Mouse (Mus musculus): ENCODE results near the gene Anapc7. TPM values are rescaled to one million over a fixed set of nuclear protein-coding genes. Genes with fewer than 3 reads are reported as not detected.

Anapc7 gene
- 52.0 and 54.8 TPM in 2 replicates for polyA plus RNA-seq (2016; fragmentation: Nextera tagmentation; extraction: Ambion mirVana)

DNA sequence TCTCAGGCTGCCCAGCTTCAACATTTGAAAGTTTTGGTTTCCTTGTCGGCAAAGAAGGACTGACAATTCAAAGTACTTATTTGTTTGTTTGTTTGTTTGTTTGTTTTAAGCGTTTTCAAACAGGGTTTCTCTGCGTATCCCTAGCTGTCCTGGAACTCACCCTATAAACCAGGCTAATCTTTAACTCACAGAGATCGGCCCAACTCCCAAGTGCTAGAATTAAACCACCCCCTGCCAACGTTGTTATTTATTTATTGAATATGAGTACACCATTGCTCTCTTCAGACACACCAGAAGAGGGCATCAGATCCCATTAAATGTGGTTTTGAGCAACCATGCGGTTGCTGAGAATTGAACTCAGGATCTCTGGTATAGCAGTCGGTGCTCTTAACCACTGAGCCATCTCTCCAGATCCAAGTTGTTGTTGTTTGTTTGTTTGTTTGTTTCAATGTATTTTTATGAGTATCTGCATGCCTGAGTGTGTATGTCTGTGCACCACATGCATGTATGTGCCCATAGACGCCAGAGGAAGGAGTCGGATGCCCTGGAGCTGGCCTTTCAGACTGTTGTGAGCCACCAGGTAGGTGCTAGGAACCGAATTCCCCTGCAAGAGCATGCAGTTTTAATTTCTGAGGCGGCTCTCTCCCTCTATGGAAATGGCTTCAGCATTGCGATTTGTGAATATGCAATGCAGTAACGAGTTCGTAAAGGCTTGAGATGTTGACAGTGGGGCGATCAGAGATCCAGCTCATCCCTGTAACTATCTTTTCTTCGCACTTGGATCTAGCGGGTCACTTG, at the start of gene Anapc7:
Gene Anapc7 (plus strand): TSS at position 423 of the 798 bp plus-strand sequence.
- Histone ChIP-seq H3K4me3 (peak within 1 kb of the TSS; percentile 98), H3K4me1 (replicated peaks) (peaks cover 20% of the 10 kb centered on the region), H3K36me3 (peaks cover 12% of the 10 kb centered on the region), H3K27me3 (ENCODE audit: insufficient read depth, poor library complexity, severe bottlenecking) (no peaks in the 10 kb centered on the region), H3K9me3 (no peaks in the 10 kb centered on the region), H3K27ac (peak within 1 kb of the TSS; percentile 98)
- no peak for DNase-seq (ENCODE audit: low spot score)
- WGBS, result 27% methylated on average over 17 of the region's 17 CpGs

GRCm38 (mm10) chr5:122372192-122372769, 49.2 kb upstream of the Anapc7 start, which contains the start of gene Fam216a:
Gene Fam216a (minus strand): TSS chr5:122372364.
- Histone ChIP-seq H3K36me3 (peaks cover 65% of the 10 kb centered on the region), H3K27ac (peak within 1 kb of the TSS; percentile 97), H3K9me3 (no peaks in the 10 kb centered on the region), H3K4me1 (replicated peaks) (peaks cover 27% of the 10 kb centered on the region), H3K27me3 (ENCODE audit: insufficient read depth, poor library complexity, severe bottlenecking) (no peaks in the 10 kb centered on the region), H3K4me3 (peak within 1 kb of the TSS; percentile 89)
- DNase-seq (ENCODE audit: low spot score), result peak; percentile 100
- WGBS, result under 1% methylated on average over 53 of the region's 53 CpGs

DNA sequence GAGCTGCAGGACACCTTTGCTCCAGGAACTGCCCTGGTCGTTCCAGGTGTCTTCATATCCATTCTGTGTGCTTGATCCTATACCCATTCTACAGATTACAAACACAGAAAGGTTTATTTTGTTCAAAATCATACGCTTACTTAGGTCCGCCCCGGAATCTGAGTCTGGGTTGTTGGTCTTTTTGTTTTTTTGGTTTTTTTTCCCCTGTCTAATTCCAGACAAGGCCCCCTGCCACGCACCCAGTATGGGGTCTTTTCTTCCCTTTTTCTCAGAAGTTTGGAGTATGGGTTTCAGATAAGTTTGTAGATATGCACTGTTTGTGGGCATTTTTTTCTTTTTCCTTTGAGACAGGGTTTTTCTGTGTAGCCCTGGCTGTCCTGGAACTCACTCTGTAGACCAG, 48.6 kb upstream of the Anapc7 start:
- WGBS, result 7% methylated on average over 5 of the region's 5 CpGs
- H3K9me3 ChIP-seq, result no peaks in the 10 kb centered on the region
- H3K27me3 ChIP-seq (ENCODE audit: insufficient read depth, poor library complexity, severe bottlenecking), result no peaks in the 10 kb centered on the region
- peaks cover 27% of the 10 kb centered on the region for H3K4me1 ChIP-seq (replicated peaks)
- peak overlapping the region; percentile 97 for H3K27ac ChIP-seq
- H3K36me3 ChIP-seq, result peaks cover 62% of the 10 kb centered on the region
- no peak for DNase-seq (ENCODE audit: low spot score)
- peak overlapping the region; percentile 89 for H3K4me3 ChIP-seq

GRCm38 (mm10) chr5:122377101-122377833, 44.2 kb upstream of the Anapc7 start:
- DNase-seq (ENCODE audit: low spot score), result no peak
- Histone ChIP-seq H3K4me1 (replicated peaks) (peaks cover 14% of the 10 kb centered on the region), H3K27ac (no peak overlapping the region), H3K36me3 (peaks cover 79% of the 10 kb centered on the region), H3K4me3 (no peak overlapping the region), H3K27me3 (ENCODE audit: insufficient read depth, poor library complexity, severe bottlenecking) (no peaks in the 10 kb centered on the region), H3K9me3 (no peaks in the 10 kb centered on the region)
- WGBS, result 91% methylated on average over 4 of the region's 4 CpGs

DNA sequence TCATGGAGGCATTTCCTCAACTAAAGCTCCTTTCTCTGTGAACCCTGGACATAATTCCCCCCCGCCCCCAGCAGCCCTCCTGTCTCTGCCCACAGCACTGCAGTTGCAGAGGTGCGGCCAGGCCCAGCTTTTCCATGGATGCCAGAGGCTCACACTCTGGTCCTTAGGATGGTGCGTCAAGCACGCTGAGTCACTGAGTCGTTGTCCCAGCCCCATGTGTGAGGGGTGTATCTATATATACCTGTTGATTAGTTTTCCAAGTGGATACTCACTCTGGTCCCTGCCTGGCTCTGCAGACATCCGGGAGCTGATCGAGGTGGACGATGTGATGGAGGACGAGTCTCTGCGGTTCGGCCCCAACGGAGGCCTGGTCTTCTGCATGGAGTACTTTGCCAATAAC, 43.3 kb upstream of the Anapc7 start:
- 97% methylated on average over 12 of the region's 12 CpGs for WGBS
- Histone ChIP-seq H3K9me3 (no peaks in the 10 kb centered on the region), H3K36me3 (peaks cover 87% of the 10 kb centered on the region), H3K4me3 (no peak overlapping the region), H3K27me3 (ENCODE audit: insufficient read depth, poor library complexity, severe bottlenecking) (no peaks in the 10 kb centered on the region), H3K27ac (no peak overlapping the region), H3K4me1 (replicated peaks) (peaks cover 9% of the 10 kb centered on the region)
- DNase-seq (ENCODE audit: low spot score), result no peak

DNA sequence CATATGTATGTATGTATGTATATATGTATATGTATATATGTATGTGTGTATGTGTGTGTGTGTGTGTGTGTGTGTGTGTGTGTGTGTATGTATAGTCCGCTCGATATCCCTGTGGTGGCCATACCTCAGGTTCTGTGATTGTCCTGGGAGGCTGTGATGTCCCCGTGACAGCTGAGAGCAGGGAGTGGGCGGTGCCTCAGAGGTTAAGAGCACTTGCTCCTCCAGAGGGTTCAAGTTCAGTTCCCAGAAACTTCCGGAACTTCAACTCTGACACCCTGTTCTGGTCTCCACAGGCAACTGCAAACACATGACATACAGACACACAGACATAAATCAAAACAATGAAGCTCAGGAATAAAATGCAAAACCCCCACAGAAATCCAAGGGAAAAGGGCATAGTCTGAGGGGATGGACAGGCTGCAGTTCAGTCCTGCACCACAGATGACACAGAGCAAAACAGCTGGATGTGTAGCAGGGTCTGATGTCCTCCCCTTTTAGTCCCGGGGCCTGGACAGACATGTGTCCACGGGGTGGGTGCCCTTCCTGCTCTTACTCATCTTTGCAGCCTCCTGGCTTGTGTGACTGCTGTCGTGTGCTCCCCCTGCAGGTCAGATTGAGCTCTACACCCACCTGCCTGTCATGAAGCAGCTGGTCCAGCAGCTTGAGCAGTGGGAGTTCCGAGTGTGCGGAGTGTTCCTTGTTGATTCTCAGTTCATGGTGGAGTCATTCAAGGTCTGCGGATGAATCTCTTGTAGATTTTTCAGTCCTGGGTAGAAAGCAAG, 41.9 kb upstream of the Anapc7 start:
- 60% methylated on average over 11 of the region's 11 CpGs for WGBS
- Histone ChIP-seq H3K36me3 (peaks cover 77% of the 10 kb centered on the region), H3K27ac (no peak overlapping the region), H3K4me1 (replicated peaks) (no peaks in the 10 kb centered on the region), H3K9me3 (no peaks in the 10 kb centered on the region), H3K27me3 (ENCODE audit: insufficient read depth, poor library complexity, severe bottlenecking) (no peaks in the 10 kb centered on the region), H3K4me3 (no peak overlapping the region)
- DNase-seq (ENCODE audit: low spot score), result peak; percentile 74

GRCm38 (mm10) chr5:122390006-122390405, 31.5 kb upstream of the Anapc7 start:
- Histone ChIP-seq H3K9me3 (no peaks in the 10 kb centered on the region), H3K27ac (no peak overlapping the region), H3K4me3 (no peak overlapping the region), H3K4me1 (replicated peaks) (peaks cover 12% of the 10 kb centered on the region), H3K36me3 (peaks cover 8% of the 10 kb centered on the region), H3K27me3 (ENCODE audit: insufficient read depth, poor library complexity, severe bottlenecking) (no peaks in the 10 kb centered on the region)
- 90% methylated on average over 5 of the region's 5 CpGs for WGBS
- DNase-seq (ENCODE audit: low spot score), result no peak

GRCm38 (mm10) chr5:122390671-122391070, 30.8 kb upstream of the Anapc7 start:
- Histone ChIP-seq H3K27ac (no peak overlapping the region), H3K4me1 (replicated peaks) (peaks cover 12% of the 10 kb centered on the region), H3K36me3 (peaks cover 11% of the 10 kb centered on the region), H3K27me3 (ENCODE audit: insufficient read depth, poor library complexity, severe bottlenecking) (no peaks in the 10 kb centered on the region), H3K4me3 (no peak overlapping the region), H3K9me3 (no peaks in the 10 kb centered on the region)
- DNase-seq (ENCODE audit: low spot score), result no peak

DNA sequence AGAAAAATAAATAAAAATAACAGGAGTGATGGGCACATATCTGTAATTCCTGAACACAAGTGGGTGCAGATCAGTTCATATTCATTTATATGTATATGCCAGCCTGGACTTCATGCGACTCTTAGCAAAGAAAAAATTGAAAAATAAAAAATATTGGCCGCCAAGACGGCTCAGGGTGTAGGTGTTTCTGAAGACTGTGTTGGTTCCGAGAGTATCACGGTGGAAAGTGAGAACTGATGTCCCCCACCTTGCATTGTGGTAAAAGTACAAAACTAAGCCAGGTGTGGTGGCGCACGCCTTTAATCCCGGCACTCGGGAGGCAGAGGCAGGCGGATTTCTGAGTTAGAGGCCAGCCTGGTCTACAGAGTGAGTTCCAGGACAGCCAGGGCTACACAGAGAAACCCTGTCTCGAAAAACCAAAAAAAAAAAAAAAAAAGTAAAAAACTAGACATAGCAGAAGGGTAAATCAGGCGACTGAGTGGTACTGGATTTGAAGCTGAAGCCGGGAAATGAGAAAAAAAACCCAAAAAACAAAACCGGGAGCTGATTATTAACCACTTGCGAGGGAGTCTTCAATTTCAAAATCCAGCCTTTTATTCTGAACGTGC, 30.2 kb upstream of the Anapc7 start:
- Histone ChIP-seq H3K9me3 (no peaks in the 10 kb centered on the region), H3K4me3 (peak overlapping the region; percentile 89), H3K4me1 (replicated peaks) (peaks cover 12% of the 10 kb centered on the region), H3K36me3 (peaks cover 13% of the 10 kb centered on the region), H3K27me3 (ENCODE audit: insufficient read depth, poor library complexity, severe bottlenecking) (no peaks in the 10 kb centered on the region), H3K27ac (peak overlapping the region; percentile 88)
- DNase-seq (ENCODE audit: low spot score), result no peak
- WGBS, result 55% methylated on average over 16 of the region's 16 CpGs

GRCm38 (mm10) chr5:122391786-122392180, 29.7 kb upstream of the Anapc7 start, which contains the start of gene Arpc3:
Gene Arpc3 (plus strand): TSS chr5:122391878.
- Histone ChIP-seq H3K9me3 (no peaks in the 10 kb centered on the region), H3K4me3 (peak within 1 kb of the TSS; percentile 89), H3K36me3 (peaks cover 17% of the 10 kb centered on the region), H3K27me3 (ENCODE audit: insufficient read depth, poor library complexity, severe bottlenecking) (no peaks in the 10 kb centered on the region), H3K4me1 (replicated peaks) (peaks cover 12% of the 10 kb centered on the region), H3K27ac (peak within 1 kb of the TSS; percentile 88)
- under 1% methylated on average over 39 of the region's 39 CpGs for WGBS
- peak; percentile 92 for DNase-seq (ENCODE audit: low spot score)

DNA sequence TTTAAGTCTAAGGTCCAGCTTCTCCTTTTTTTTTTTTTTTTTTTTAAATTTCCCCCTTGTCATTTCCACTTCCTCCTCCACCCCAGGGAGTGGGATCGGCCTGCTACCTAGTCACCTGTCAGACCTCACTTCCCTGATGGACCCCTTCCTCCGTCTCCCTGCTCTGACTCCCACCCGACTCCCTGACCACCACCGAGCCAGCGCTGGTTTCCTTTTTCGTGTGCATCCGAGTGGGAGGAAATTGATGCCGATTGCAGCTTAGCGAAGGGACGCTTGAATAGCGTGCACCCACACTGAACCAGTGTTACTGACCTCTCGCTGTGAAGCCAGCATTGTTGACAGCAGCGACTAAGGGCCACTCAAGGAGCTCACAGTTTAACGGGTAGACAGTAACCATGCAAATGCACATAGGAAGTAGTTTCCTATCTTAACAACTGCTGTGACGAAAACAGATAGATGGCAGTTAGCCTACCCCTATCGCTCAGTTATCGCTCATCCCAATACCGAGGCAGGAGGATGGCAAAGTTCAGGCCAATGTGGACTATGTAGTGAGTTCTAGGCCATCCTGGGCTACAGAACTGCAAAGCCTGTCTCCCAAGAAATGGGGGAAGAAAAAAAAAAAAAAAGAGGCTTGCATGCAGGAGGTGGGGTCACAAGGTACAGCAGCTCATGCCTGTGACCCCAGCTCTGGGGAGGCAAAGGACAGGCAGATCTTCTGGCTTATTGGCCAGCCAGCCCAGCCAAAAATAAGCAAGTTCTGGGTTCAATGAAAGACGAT, 29.1 kb upstream of the Anapc7 start:
- no peak for DNase-seq (ENCODE audit: low spot score)
- no peaks in the 10 kb centered on the region for H3K9me3 ChIP-seq
- WGBS, result 18% methylated on average over 19 of the region's 19 CpGs
- H3K4me1 ChIP-seq (replicated peaks), result peaks cover 12% of the 10 kb centered on the region
- H3K4me3 ChIP-seq, result peak overlapping the region; percentile 89
- peaks cover 23% of the 10 kb centered on the region for H3K36me3 ChIP-seq
- H3K27ac ChIP-seq, result peak overlapping the region; percentile 88
- no peaks in the 10 kb centered on the region for H3K27me3 ChIP-seq (ENCODE audit: insufficient read depth, poor library complexity, severe bottlenecking)

All from hindbrain, embryonic 10.5 days (tissue).